Comparison of ENCODE assay signal across 15 mouse cellular contexts in the genomic region with DNA sequence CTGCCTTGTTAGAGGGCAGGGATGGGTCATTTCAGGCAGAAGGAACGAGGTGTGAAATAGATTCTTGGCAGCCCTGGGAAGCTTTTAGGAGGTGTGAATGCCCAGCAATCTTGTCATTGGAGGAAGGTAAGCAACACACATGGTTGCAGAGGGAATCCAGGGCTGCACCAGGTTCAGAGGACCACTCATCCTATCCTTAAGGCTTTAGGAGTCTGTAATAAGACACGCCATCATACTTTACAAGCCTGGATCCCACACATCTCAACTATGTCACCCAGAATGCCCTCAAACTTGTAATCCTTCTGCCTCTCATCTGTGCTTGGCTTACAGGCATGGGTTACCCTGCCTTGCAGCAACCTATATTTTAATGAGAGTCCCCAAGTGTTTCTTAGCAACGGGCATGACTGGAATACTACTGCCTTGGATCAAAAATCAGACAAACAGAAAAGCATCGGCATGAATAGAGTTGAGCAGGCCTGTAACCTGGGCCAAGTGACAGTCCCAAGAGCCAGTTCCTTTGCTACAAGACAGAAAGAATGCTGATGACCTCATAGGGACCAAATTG.
A peak's percentile ranks its signal among the peaks of the same experiment; 100 is the strongest.
DNase-seq lines count a peak whose midpoint lies in the region; ATAC-seq lines count a peak whose summit lies in the region.
"Had no signal": no experiment of that assay in that cellular context is flagged by ENCODE, and none has a peak within 500 bp of the region (broad histone marks: within the 10 kb centered on the region; RNA-seq: fewer than 3 reads in every experiment).

No protein-coding gene starts in this region.

- no peaks in the 10 kb centered on the region for H3K27me3 ChIP-seq in hindbrain, embryonic 10.5 days (ENCODE audit: insufficient read depth, poor library complexity, severe bottlenecking)
- H3K27me3 ChIP-seq in hindbrain, embryonic 12.5 days, result no peaks in the 10 kb centered on the region
- no peaks in the 10 kb centered on the region for H3K27me3 ChIP-seq in forebrain, embryonic 16.5 days (replicated peaks; ENCODE audit: control insufficient read depth, insufficient read depth, low read length)
- no peaks in the 10 kb centered on the region for H3K27me3 ChIP-seq in limb, embryonic 10.5 days (ENCODE audit: low read depth, poor library complexity, severe bottlenecking)
- no peaks in the 10 kb centered on the region for H3K27me3 ChIP-seq in midbrain, embryonic 14.5 days (ENCODE audit: control insufficient read depth, insufficient read depth, low read length)
- peaks cover 3% of the 10 kb centered on the region for H3K27me3 ChIP-seq in heart, embryonic 11.5 days (ENCODE audit: control insufficient read depth, insufficient read depth, low read length)

- 77% methylated on average over 4 of the region's 4 CpGs for WGBS in hindbrain, embryonic 10.5 days
- 73% methylated on average over 4 of the region's 4 CpGs for WGBS in hindbrain, embryonic 12.5 days
- WGBS in forebrain, embryonic 16.5 days, result 42% methylated on average over 4 of the region's 4 CpGs
- WGBS in limb, embryonic 10.5 days, result 44% methylated on average over 4 of the region's 4 CpGs
- WGBS in midbrain, embryonic 14.5 days, result 60% methylated on average over 4 of the region's 4 CpGs
- 64% methylated on average over 4 of the region's 4 CpGs for whole genome bisulfite sequencing in heart, embryonic 11.5 days (ENCODE audit: insufficient replicate concordance)

- H3K4me3 ChIP-seq in hindbrain, embryonic 10.5 days, result no peak overlapping the region
- H3K4me3 ChIP-seq in hindbrain, embryonic 12.5 days, result no peak overlapping the region
- H3K4me3 ChIP-seq in forebrain, embryonic 16.5 days (replicated peaks; ENCODE audit: low read length), result no peak overlapping the region
- H3K4me3 ChIP-seq in limb, embryonic 10.5 days, result no peak overlapping the region
- no peak overlapping the region for H3K4me3 ChIP-seq in midbrain, embryonic 14.5 days (replicated peaks; ENCODE audit: low read depth, low read length)
- H3K4me3 ChIP-seq in heart, embryonic 11.5 days (ENCODE audit: low read depth, low read length), result no peak overlapping the region

- no peaks in the 10 kb centered on the region for H3K9me3 ChIP-seq in hindbrain, embryonic 10.5 days
- H3K9me3 ChIP-seq in hindbrain, embryonic 12.5 days (replicated peaks), result no peaks in the 10 kb centered on the region
- H3K9me3 ChIP-seq in forebrain, embryonic 16.5 days (ENCODE audit: control insufficient read depth, low read length), result no peaks in the 10 kb centered on the region
- no peaks in the 10 kb centered on the region for H3K9me3 ChIP-seq in limb, embryonic 10.5 days (replicated peaks)
- no peaks in the 10 kb centered on the region for H3K9me3 ChIP-seq in midbrain, embryonic 14.5 days (ENCODE audit: control insufficient read depth, low read length)
- no peaks in the 10 kb centered on the region for H3K9me3 ChIP-seq in heart, embryonic 11.5 days (replicated peaks; ENCODE audit: control insufficient read depth, low read length)

- no peak overlapping the region for H3K4me2 ChIP-seq in hindbrain, embryonic 12.5 days (replicated peaks)
- no peak overlapping the region for H3K4me2 ChIP-seq in forebrain, embryonic 16.5 days (ENCODE audit: low read length)
- no peak overlapping the region for H3K4me2 ChIP-seq in midbrain, embryonic 14.5 days (ENCODE audit: low read length)
- no peak overlapping the region for H3K4me2 ChIP-seq in heart, embryonic 11.5 days
- H3K4me2 ChIP-seq: liver, embryonic 11.5 days had no signal

- DNase-seq in hindbrain, embryonic 10.5 days (ENCODE audit: low spot score), result no peak
- no peak for DNase-seq in limb, embryonic 10.5 days (ENCODE audit: low spot score)
- peak; percentile 32 for DNase-seq in midbrain, embryonic 14.5 days
- no peak for DNase-seq in heart, adult 11 months
- DNase-seq: adrenal gland, adult 8-10 months; cerebellum, adult 9-11 months; kidney, adult 18-20 months; lung, adult 18-20 months; right cerebral cortex, postnatal 25 days had no signal

- H3K36me3 ChIP-seq in hindbrain, embryonic 10.5 days, result no peaks in the 10 kb centered on the region
- no peaks in the 10 kb centered on the region for H3K36me3 ChIP-seq in hindbrain, embryonic 12.5 days
- no peaks in the 10 kb centered on the region for H3K36me3 ChIP-seq in forebrain, embryonic 16.5 days (ENCODE audit: control insufficient read depth, insufficient read depth)
- no peaks in the 10 kb centered on the region for H3K36me3 ChIP-seq in limb, embryonic 10.5 days
- no peaks in the 10 kb centered on the region for H3K36me3 ChIP-seq in midbrain, embryonic 14.5 days (ENCODE audit: control insufficient read depth, insufficient read depth, low read length)
- H3K36me3 ChIP-seq in heart, embryonic 11.5 days (ENCODE audit: control insufficient read depth, insufficient read depth, low read length), result no peaks in the 10 kb centered on the region

- H3K9ac ChIP-seq in hindbrain, embryonic 12.5 days, result no peak overlapping the region
- no peak overlapping the region for H3K9ac ChIP-seq in forebrain, embryonic 16.5 days (replicated peaks; ENCODE audit: low read depth, low read length)
- no peak overlapping the region for H3K9ac ChIP-seq in midbrain, embryonic 14.5 days (replicated peaks; ENCODE audit: low read length)
- no peak overlapping the region for H3K9ac ChIP-seq in heart, embryonic 11.5 days (ENCODE audit: low read depth, low read length)

- H3K4me1 ChIP-seq in hindbrain, embryonic 10.5 days (replicated peaks), result peaks cover 42% of the 10 kb centered on the region
- peaks cover 29% of the 10 kb centered on the region for H3K4me1 ChIP-seq in hindbrain, embryonic 12.5 days
- peaks cover 15% of the 10 kb centered on the region for H3K4me1 ChIP-seq in forebrain, embryonic 16.5 days (replicated peaks; ENCODE audit: control insufficient read depth, insufficient read depth, low read length)
- peaks cover 59% of the 10 kb centered on the region for H3K4me1 ChIP-seq in limb, embryonic 10.5 days
- peaks cover 7% of the 10 kb centered on the region; the same call in 1 of the 2 replicates for H3K4me1 ChIP-seq in midbrain, embryonic 14.5 days (ENCODE audit: control insufficient read depth, insufficient read depth, low read length)
- 0 out of 2 replicates have a peak, but pooled peaks cover 2% of the 10 kb centered on the region for H3K4me1 ChIP-seq in heart, embryonic 11.5 days (ENCODE audit: control insufficient read depth, insufficient read depth, low read length)

- peak overlapping the region; percentile 76 for H3K27ac ChIP-seq in hindbrain, embryonic 10.5 days
- H3K27ac ChIP-seq in hindbrain, embryonic 12.5 days, result no peak overlapping the region
- no peak overlapping the region for H3K27ac ChIP-seq in forebrain, embryonic 16.5 days (ENCODE audit: low read length)
- peak overlapping the region; percentile 68 for H3K27ac ChIP-seq in limb, embryonic 10.5 days
- no peak overlapping the region for H3K27ac ChIP-seq in midbrain, embryonic 14.5 days (replicated peaks; ENCODE audit: low read depth, low read length)
- H3K27ac ChIP-seq in heart, embryonic 11.5 days (ENCODE audit: low read depth, low read length), result no peak overlapping the region
- H3K27ac ChIP-seq: kidney, postnatal 0 days had no signal

- no peak for ATAC-seq in hindbrain, embryonic 12.5 days (ENCODE audit: low FRiP score)
- ATAC-seq in forebrain, embryonic 16.5 days, result peak; percentile 57
- no peak for ATAC-seq in midbrain, embryonic 14.5 days (ENCODE audit: low FRiP score, low TSS enrichment)
- ATAC-seq in heart, embryonic 11.5 days (replicated peaks; ENCODE audit: insufficient number of reproducible peaks, low FRiP score, low TSS enrichment), result no peak
- ATAC-seq in megakaryocyte progenitor cell, adult 5-6 weeks (replicated peaks; ENCODE audit: poor library complexity), result no peak

Comparison
In these comparisons a context has a peak if more than half of its experiments do, and no peak if none do; other contexts are left out.
1. H3K27ac ChIP-seq: peak in hindbrain, embryonic 10.5 days (single experiment) and limb, embryonic 10.5 days (single experiment); none in hindbrain, embryonic 12.5 days (single experiment), forebrain, embryonic 16.5 days (single experiment), midbrain, embryonic 14.5 days (single experiment) and heart, embryonic 11.5 days (single experiment).